Mouse (Mus musculus): Measurements from ENCODE around the gene Ankrd26.

Ankrd26 gene

GRCm38 (mm10) chr6:118478957-118479708, 82.9 kb downstream of the Ankrd26 start, which contains the start of gene Zfp9:
Zfp9 (minus strand) TSS chr6:118479320.
- peak; percentile 66 for DNase-seq (ENCODE audit: low spot score)

- no peak for DNase-seq (ENCODE audit: low spot score)
These were observed 83.9 kb downstream of the Ankrd26 start for GRCm38 (mm10) chr6:118477875-118478785.

GRCm38 (mm10) chr6:118462069-118462705, 99.8 kb downstream of the Ankrd26 start:
- DNase-seq (ENCODE audit: low spot score): no peak

- no peak for DNase-seq (ENCODE audit: low spot score)
These were observed 104.3 kb downstream of the Ankrd26 start for GRCm38 (mm10) chr6:118457726-118458125.

- peak; percentile 90 for DNase-seq (ENCODE audit: low spot score)
These were observed 106.9 kb downstream of the Ankrd26 start, which contains the start of gene Zfp248 for GRCm38 (mm10) chr6:118455042-118455631. Zfp248 (minus strand) TSS chr6:118455528.

- DNase-seq (ENCODE audit: low spot score): no peak
These were observed 107.6 kb downstream of the Ankrd26 start for GRCm38 (mm10) chr6:118454452-118454851.

All from ovary, postnatal 10 days (tissue).